Mouse (Mus musculus) heart, embryonic 12.5 days (tissue): ENCODE data around the gene Pkd2. TPM values are rescaled to one million over a fixed set of nuclear protein-coding genes. Genes with fewer than 3 reads are reported as not detected.

Experiments used
- ATAC-seq: fragments of 200-750 bp; cut with Nextera tagmentation; 2 replicates; pipeline ENCODE4 v1.8.0; 2017; ENCODE audit warnings: moderate TSS enrichment, moderate library complexity; ENCODE audit not compliant: insufficient number of reproducible peaks, low FRiP score
- H3K27ac ChIP-seq: fragments of 300-500 bp; sonication (generic); 2 replicates; pipeline ENCODE4 v1.5.1; 2016; ENCODE audit warnings: mild to moderate bottlenecking, moderate library complexity; ENCODE audit not compliant: poor library complexity, severe bottlenecking
- H3K27me3 ChIP-seq: fragments of 300-500 bp; sonication (generic); replicated peaks from 2 replicates; pipeline ENCODE4 v1.6.1; 2016; ENCODE audit warnings: mild to moderate bottlenecking, moderate library complexity
- H3K36me3 ChIP-seq: fragments of 300-500 bp; sonication (generic); 2 replicates; pipeline ENCODE4 v1.6.1; 2016; ENCODE audit warnings: mild to moderate bottlenecking, moderate library complexity
- H3K4me1 ChIP-seq: fragments of 300-500 bp; sonication (generic); replicated peaks from 2 replicates; pipeline ENCODE4 v1.6.1; 2016; ENCODE audit warnings: mild to moderate bottlenecking
- H3K4me2 ChIP-seq: fragments of 300-500 bp; sonication (generic); 2 replicates; pipeline ENCODE4 v1.6.1; 2016; ENCODE audit warnings: mild to moderate bottlenecking, moderate library complexity
- H3K4me3 ChIP-seq: fragments of 300-500 bp; sonication (generic); 2 replicates; pipeline ENCODE4 v1.5.1; 2016; ENCODE audit warnings: mild to moderate bottlenecking
- H3K9ac ChIP-seq: fragments of 300-500 bp; sonication (generic); 2 replicates; pipeline ENCODE4 v1.6.1; 2016; ENCODE audit warnings: mild to moderate bottlenecking, moderate library complexity
- H3K9me3 ChIP-seq: fragments of 300-500 bp; sonication (generic); replicated peaks from 2 replicates; pipeline ENCODE4 v1.6.1; 2016; ENCODE audit warnings: mild to moderate bottlenecking, moderate library complexity
- WGBS: fragments of 180-500 bp; shearing (Covaris S2); methylation state at CpG from one replicate; pipeline ENCODE4 v1.1.7; 2016; 5-methylcytosine and 5-hydroxymethylcytosine counted together
- polyA plus RNA-seq: library from polyadenylated mRNA; unstranded; fragments of >200 nt; fragmentation: Nextera tagmentation; extraction: Ambion mirVana; gene quantifications from 2 replicates; pipeline ENCODE4 v1.2.1, GENCODE M21; 2016

Gene Pkd2
- polyA plus RNA-seq, 1 experiment from 2014 or later, result 16.7 TPM

DNA sequence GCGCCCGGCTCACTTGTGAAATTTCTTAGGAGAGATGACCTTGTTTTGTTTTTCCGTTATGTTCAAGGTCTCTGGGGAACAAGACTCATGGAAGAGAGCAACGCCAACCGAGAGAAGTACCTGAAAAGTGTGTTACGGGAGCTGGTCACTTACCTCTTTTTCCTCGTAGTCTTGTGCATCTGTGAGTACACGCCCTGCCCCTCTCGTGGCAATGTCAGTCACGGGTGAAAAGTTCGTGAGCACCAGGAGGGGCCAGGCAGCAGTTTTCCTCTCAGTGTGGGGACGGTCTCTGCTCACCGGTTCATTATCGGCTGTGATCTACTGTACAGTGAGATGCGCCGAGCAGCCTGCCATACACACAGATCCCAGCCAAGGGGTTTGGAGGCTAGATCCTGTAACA is 7.6 kb downstream of the Pkd2 start:
- 89% methylated on average over 16 of the region's 16 CpGs for WGBS
- H3K9ac ChIP-seq, result no peak overlapping the region
- no peak for ATAC-seq
- no peak overlapping the region for H3K27ac ChIP-seq
- no peaks in the 10 kb centered on the region for H3K27me3 ChIP-seq
- no peak overlapping the region for H3K4me3 ChIP-seq
- H3K9me3 ChIP-seq, result no peaks in the 10 kb centered on the region
- no peaks in the 10 kb centered on the region for H3K4me1 ChIP-seq
- no peak overlapping the region for H3K4me2 ChIP-seq
- H3K36me3 ChIP-seq, result peaks cover 63% of the 10 kb centered on the region

- Histone ChIP-seq H3K4me3 (no peak overlapping the region), H3K4me1 (no peaks in the 10 kb centered on the region), H3K9ac (no peak overlapping the region), H3K27me3 (no peaks in the 10 kb centered on the region), H3K36me3 (peaks cover 73% of the 10 kb centered on the region), H3K9me3 (no peaks in the 10 kb centered on the region), H3K27ac (no peak overlapping the region), H3K4me2 (no peak overlapping the region)
- no peak for ATAC-seq
- 84% methylated on average over 5 of the region's 5 CpGs for WGBS
Measured at GRCm38 (mm10) chr5:104468586-104468985, 9.3 kb downstream of the Pkd2 start.

- Histone ChIP-seq H3K36me3 (peaks cover 55% of the 10 kb centered on the region), H3K9me3 (no peaks in the 10 kb centered on the region), H3K4me3 (no peak overlapping the region), H3K27ac (no peak overlapping the region), H3K27me3 (no peaks in the 10 kb centered on the region), H3K4me2 (no peak overlapping the region), H3K4me1 (no peaks in the 10 kb centered on the region), H3K9ac (no peak overlapping the region)
- ATAC-seq, result no peak
- 88% methylated on average over 5 of the region's 5 CpGs for WGBS
Measured at GRCm38 (mm10) chr5:104470981-104471391, 11.7 kb downstream of the Pkd2 start.

DNA sequence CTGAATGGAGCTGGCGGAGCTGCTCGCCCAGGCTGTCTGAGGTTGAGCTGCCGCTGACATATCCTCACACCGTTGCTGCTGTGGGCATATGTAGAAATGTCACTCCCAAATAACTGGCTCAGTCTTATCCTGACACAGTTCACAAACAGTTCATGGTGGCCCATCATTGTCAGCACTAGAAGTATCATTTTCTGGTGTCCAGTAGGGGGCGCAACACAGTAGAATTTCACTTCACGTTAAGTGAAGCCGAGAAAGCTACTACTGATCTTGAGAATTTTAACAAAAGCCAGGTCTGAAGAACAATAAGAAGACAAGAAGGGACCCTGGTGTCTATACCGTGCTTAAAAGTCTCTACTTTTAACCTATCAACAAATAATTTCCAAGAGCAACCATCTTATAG is 13.1 kb downstream of the Pkd2 start:
- 90% methylated on average over 8 of the region's 8 CpGs for WGBS
- peaks cover 50% of the 10 kb centered on the region for H3K36me3 ChIP-seq
- no peaks in the 10 kb centered on the region for H3K27me3 ChIP-seq
- no peaks in the 10 kb centered on the region for H3K9me3 ChIP-seq
- no peak overlapping the region for H3K4me3 ChIP-seq
- H3K4me2 ChIP-seq, result no peak overlapping the region
- no peak overlapping the region for H3K27ac ChIP-seq
- ATAC-seq, result no peak
- no peaks in the 10 kb centered on the region for H3K4me1 ChIP-seq
- no peak overlapping the region for H3K9ac ChIP-seq

DNA sequence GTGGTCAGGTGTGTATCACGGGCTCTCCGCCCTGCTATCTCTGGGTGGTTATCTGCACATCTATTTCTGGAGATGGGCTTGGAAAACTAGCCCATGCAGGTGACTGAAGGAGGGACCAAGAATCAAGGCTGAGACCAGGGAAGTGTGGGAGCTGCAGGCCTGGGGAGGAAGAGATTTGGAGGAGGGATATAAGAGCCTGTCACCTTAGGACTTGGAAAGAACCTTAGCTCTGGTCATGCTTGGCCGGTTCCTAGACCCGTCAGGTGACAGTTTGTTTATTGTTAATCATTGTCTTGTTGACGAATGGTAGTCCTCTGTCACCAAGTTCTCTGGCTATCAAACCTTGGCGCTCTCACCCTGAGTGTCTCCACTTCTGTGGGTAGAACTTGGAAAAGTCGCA is 21.1 kb downstream of the Pkd2 start:
- Histone ChIP-seq H3K9me3 (no peaks in the 10 kb centered on the region), H3K4me1 (no peaks in the 10 kb centered on the region), H3K36me3 (peaks cover 72% of the 10 kb centered on the region), H3K9ac (no peak overlapping the region), H3K4me2 (no peak overlapping the region), H3K27ac (no peak overlapping the region), H3K27me3 (no peaks in the 10 kb centered on the region), H3K4me3 (no peak overlapping the region)
- WGBS, result 84% methylated on average over 7 of the region's 7 CpGs
- no peak for ATAC-seq

- H3K27me3 ChIP-seq, result no peaks in the 10 kb centered on the region
- no peak for ATAC-seq
- H3K4me2 ChIP-seq, result no peak overlapping the region
- WGBS, result 68% methylated on average over 8 of the region's 8 CpGs
- H3K36me3 ChIP-seq, result peaks cover 78% of the 10 kb centered on the region
- no peaks in the 10 kb centered on the region for H3K4me1 ChIP-seq
- no peak overlapping the region for H3K9ac ChIP-seq
- H3K9me3 ChIP-seq, result no peaks in the 10 kb centered on the region
- H3K4me3 ChIP-seq, result no peak overlapping the region
- H3K27ac ChIP-seq, result no peak overlapping the region
Measured at GRCm38 (mm10) chr5:104482856-104483255, 23.6 kb downstream of the Pkd2 start.

- H3K4me3 ChIP-seq, result no peak overlapping the region
- no peaks in the 10 kb centered on the region for H3K27me3 ChIP-seq
- 47% methylated on average over 5 of the region's 5 CpGs for WGBS
- no peaks in the 10 kb centered on the region for H3K9me3 ChIP-seq
- ATAC-seq, result no peak
- H3K9ac ChIP-seq, result no peak overlapping the region
- peaks cover 6% of the 10 kb centered on the region; the same call in 1 of the 2 replicates for H3K4me1 ChIP-seq
- no peak overlapping the region for H3K27ac ChIP-seq
- no peak overlapping the region for H3K4me2 ChIP-seq
- peaks cover 78% of the 10 kb centered on the region for H3K36me3 ChIP-seq
Measured at GRCm38 (mm10) chr5:104491561-104491960, 32.3 kb downstream of the Pkd2 start.

DNA sequence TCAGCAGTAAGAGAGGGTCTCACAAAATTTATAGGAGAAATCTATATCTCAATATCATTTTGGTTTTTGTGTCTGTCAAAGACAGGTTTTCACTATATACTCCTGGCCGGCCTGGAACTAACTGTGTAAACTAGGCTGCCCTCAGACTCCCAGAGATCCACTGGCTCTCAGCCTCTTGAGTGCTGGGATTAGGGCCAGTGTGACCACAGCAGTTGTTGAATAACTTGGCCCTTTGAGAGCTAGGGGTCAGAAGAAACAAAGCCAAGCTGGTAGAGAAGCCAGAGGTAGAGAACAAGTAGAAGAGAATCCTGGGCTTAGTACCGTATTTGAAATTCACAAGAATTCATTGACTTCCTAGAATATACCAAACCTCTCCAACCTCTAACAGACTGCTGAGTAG is 45.6 kb downstream of the Pkd2 start:
- Histone ChIP-seq H3K4me2 (no peak overlapping the region), H3K4me3 (no peak overlapping the region), H3K9ac (no peak overlapping the region), H3K27ac (no peak overlapping the region), H3K4me1 (peaks cover 6% of the 10 kb centered on the region), H3K9me3 (no peaks in the 10 kb centered on the region), H3K27me3 (no peaks in the 10 kb centered on the region), H3K36me3 (peaks cover 38% of the 10 kb centered on the region)
- ATAC-seq, result no peak
- WGBS, result 75% methylated on average over 2 of the region's 2 CpGs

GRCm38 (mm10) chr5:104507829-104508194 is 48.6 kb downstream of the Pkd2 start:
- no peak overlapping the region; the same call in 1 of the 2 replicates for H3K27ac ChIP-seq
- peak overlapping the region; percentile 79 for H3K4me3 ChIP-seq
- H3K9me3 ChIP-seq, result no peaks in the 10 kb centered on the region
- 0% methylated on average over 2 of the region's 2 CpGs for WGBS
- no peak; the same call in 1 of the 2 replicates for ATAC-seq
- H3K4me1 ChIP-seq, result peaks cover 10% of the 10 kb centered on the region
- H3K9ac ChIP-seq, result peak overlapping the region; percentile 86
- H3K27me3 ChIP-seq, result no peaks in the 10 kb centered on the region
- H3K4me2 ChIP-seq, result peak overlapping the region; percentile 83
- H3K36me3 ChIP-seq, result peaks cover 23% of the 10 kb centered on the region

DNA sequence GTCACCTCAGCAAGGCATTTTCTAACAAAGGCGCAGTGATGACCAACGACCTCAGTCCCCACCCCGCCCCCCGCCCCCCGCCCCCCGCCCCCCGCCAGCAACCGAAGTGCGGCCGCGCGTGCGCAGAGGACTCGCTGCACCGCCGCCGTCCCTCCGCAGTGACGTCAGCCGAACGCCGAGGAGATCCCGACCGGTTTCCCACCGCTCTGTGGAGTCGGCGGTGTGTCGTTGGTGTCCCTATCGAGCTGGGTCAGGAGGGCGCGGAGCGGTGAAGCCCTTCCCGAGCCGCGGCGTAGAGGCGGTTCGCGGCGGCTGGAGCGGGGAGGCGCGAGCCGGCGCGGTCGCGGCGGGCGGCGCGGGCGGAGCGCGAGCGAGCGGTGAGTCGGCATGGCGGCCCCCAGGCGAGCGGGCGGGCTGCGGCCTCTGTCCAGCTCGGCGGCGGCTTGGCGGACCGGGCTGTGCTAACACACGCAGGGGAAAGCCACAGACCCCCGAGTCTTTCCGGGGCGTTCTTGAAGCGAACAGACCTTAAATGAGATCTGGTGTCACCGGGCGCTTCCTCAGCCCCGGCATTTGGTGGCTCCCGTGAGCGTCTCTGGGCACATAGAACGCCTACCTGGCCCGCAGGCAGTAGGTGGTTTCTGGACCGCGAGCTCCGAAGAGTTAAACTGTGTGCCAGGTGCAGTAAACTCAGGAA is 49.1 kb downstream of the Pkd2 start, which contains the start of gene BC005561:
Gene BC005561, plus strand, starts transcription at position 158 of the 697 bp plus-strand sequence.
- Histone ChIP-seq H3K4me2 (peak within 1 kb of the TSS; percentile 83), H3K9ac (peak within 1 kb of the TSS; percentile 86), H3K9me3 (no peaks in the 10 kb centered on the region), H3K27ac (peak within 1 kb of the TSS; percentile 89), H3K4me3 (peak within 1 kb of the TSS; percentile 79), H3K36me3 (peaks cover 22% of the 10 kb centered on the region), H3K4me1 (peaks cover 10% of the 10 kb centered on the region), H3K27me3 (no peaks in the 10 kb centered on the region)
- ATAC-seq, result peak; percentile 92
- under 1% methylated on average over 44 of the region's 83 CpGs for WGBS

- Histone ChIP-seq H3K4me3 (no peak overlapping the region), H3K27me3 (no peaks in the 10 kb centered on the region), H3K9ac (no peak overlapping the region), H3K9me3 (no peaks in the 10 kb centered on the region), H3K36me3 (peaks cover 14% of the 10 kb centered on the region), H3K27ac (no peak overlapping the region), H3K4me1 (peaks cover 10% of the 10 kb centered on the region), H3K4me2 (no peak overlapping the region)
- ATAC-seq, result no peak
- 92% methylated on average over 3 of the region's 3 CpGs for WGBS
Measured at GRCm38 (mm10) chr5:104511211-104511610, 52.0 kb downstream of the Pkd2 start.

DNA sequence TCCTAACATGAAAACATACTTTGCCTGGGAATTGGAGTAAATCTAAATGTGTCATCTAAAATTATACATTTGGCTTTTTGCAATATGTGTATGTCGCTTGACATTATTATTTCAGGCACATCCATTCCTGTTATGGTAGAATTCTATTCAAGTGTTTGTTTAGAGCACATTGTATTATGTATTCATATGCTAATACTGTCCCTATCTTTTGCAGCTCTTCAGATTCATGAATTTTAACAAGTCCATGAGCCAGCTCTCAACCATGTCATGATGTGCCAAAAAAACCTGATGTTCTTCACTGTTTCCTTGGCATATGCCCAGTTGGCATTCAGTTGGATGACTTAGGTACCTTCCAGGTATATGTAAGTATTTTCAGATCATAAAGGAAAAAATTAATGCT is 79.4 kb downstream of the Pkd2 start:
- no peak overlapping the region for H3K4me3 ChIP-seq
- no peaks in the 10 kb centered on the region for H3K27me3 ChIP-seq
- peaks cover 57% of the 10 kb centered on the region for H3K36me3 ChIP-seq
- H3K27ac ChIP-seq, result no peak overlapping the region
- H3K9ac ChIP-seq, result no peak overlapping the region
- no peaks in the 10 kb centered on the region for H3K9me3 ChIP-seq
- H3K4me1 ChIP-seq, result no peaks in the 10 kb centered on the region
- no peak for ATAC-seq
- 96% methylated on average over 1 of the region's 1 CpGs for WGBS
- no peak overlapping the region for H3K4me2 ChIP-seq
